Mouse (Mus musculus) intestine, postnatal 0 days (tissue): Measurements from ENCODE around the gene Arhgap31. TPM values are rescaled to one million over a fixed set of nuclear protein-coding genes. Genes with fewer than 3 reads are reported as not detected.
A peak's percentile ranks its signal among the peaks of the same experiment; 100 is the strongest.

Experiments used
- ATAC-seq: fragments of 200-750 bp; cut with Nextera tagmentation; 2 replicates; pipeline ENCODE4 v1.8.0; 2017; ENCODE audit warnings: mild to moderate bottlenecking, moderate TSS enrichment, moderate library complexity
- H3K27ac ChIP-seq: fragments of 300-500 bp; sonication (generic); 2 replicates; pipeline ENCODE4 v1.5.1; 2014; ENCODE audit warnings: mild to moderate bottlenecking, low read depth, low read length, moderate library complexity
- H3K27me3 ChIP-seq: fragments of 300-500 bp; sonication (generic); replicated peaks from 2 replicates; pipeline ENCODE4 v1.6.1; 2014; ENCODE audit warnings: low read length, mixed read lengths; ENCODE audit not compliant: control insufficient read depth, insufficient read depth
- H3K36me3 ChIP-seq: fragments of 300-500 bp; sonication (generic); 2 replicates; pipeline ENCODE4 v1.6.1; 2014; ENCODE audit warnings: mild to moderate bottlenecking, moderate library complexity; ENCODE audit not compliant: control insufficient read depth, insufficient read depth
- H3K4me1 ChIP-seq: fragments of 300-500 bp; sonication (generic); replicated peaks from 2 replicates; pipeline ENCODE4 v1.6.1; 2014; ENCODE audit warnings: antibody characterized with exemption, low read length, mixed read lengths; ENCODE audit not compliant: control insufficient read depth, insufficient read depth
- H3K4me2 ChIP-seq: fragments of 300-500 bp; sonication (generic); replicated peaks from 2 replicates; pipeline ENCODE4 v1.6.1; 2014; ENCODE audit warnings: low read depth, mild to moderate bottlenecking, moderate library complexity
- H3K4me3 ChIP-seq: fragments of 300-500 bp; sonication (generic); 2 replicates; pipeline ENCODE4 v1.5.1; 2014; ENCODE audit warnings: low read depth, low read length
- H3K9ac ChIP-seq: fragments of 300-500 bp; sonication (generic); 2 replicates; pipeline ENCODE4 v1.6.1; 2014; ENCODE audit warnings: mild to moderate bottlenecking, low read depth, low read length
- H3K9me3 ChIP-seq: fragments of 300-500 bp; sonication (generic); 2 replicates; pipeline ENCODE4 v1.6.1; 2016; ENCODE audit warnings: mixed run types; ENCODE audit not compliant: control insufficient read depth
- CTCF ChIP-seq: sonication (generic); IDR thresholded peaks from 2 replicates; pipeline ENCODE4 v1.5.1; 2016; ENCODE audit warnings: low read depth, mild to moderate bottlenecking, control low read depth, antibody characterized with exemption, moderate library complexity
- WGBS: fragments of 180-500 bp; shearing (Covaris S2); extraction: QIAGEN DNeasy Blood & Tissue Kit; methylation state at CpG from one replicate; pipeline ENCODE4 v1.1.7; 2014; 5-methylcytosine and 5-hydroxymethylcytosine counted together
- polyA plus RNA-seq: library from polyadenylated mRNA; unstranded; fragments of >200 nt; fragmentation: Nextera tagmentation; extraction: Ambion mirVana; gene quantifications from 2 replicates; pipeline ENCODE4 v1.2.1, GENCODE M21; 2015

Gene Arhgap31
- polyA plus RNA-seq, 1 experiment from 2014 or later, result 2.8 TPM

DNA sequence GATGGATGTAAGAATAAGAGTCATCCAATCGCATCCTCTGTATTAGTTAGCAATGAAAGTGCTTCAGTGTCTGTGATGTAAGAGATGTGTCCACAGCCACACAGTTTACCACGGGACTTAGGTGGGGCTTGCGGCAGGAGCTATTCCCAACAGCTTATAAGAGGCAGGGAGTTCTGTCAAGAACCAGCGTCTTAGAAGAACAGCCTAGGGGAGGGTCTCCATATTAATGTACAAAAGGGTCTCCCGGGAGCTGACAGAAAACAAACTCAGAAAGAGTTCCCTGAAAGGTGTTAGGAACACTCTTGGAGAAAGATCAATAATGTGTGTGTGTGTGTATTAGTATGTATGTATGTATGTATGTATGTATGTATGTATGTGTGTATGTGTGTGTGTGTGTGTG lies 60.4 kb downstream of the Arhgap31 start:
- Histone ChIP-seq H3K4me2 (no peak overlapping the region), H3K9me3 (no peaks in the 10 kb centered on the region), H3K9ac (no peak overlapping the region), H3K4me3 (no peak overlapping the region), H3K36me3 (no peaks in the 10 kb centered on the region), H3K27ac (no peak overlapping the region), H3K4me1 (no peaks in the 10 kb centered on the region; the same call in none of the 2 replicates), H3K27me3 (no peaks in the 10 kb centered on the region)
- no peak for ATAC-seq
- 70% methylated on average over 5 of the region's 5 CpGs for WGBS
- TF ChIP-seq CTCF, result no peak

DNA sequence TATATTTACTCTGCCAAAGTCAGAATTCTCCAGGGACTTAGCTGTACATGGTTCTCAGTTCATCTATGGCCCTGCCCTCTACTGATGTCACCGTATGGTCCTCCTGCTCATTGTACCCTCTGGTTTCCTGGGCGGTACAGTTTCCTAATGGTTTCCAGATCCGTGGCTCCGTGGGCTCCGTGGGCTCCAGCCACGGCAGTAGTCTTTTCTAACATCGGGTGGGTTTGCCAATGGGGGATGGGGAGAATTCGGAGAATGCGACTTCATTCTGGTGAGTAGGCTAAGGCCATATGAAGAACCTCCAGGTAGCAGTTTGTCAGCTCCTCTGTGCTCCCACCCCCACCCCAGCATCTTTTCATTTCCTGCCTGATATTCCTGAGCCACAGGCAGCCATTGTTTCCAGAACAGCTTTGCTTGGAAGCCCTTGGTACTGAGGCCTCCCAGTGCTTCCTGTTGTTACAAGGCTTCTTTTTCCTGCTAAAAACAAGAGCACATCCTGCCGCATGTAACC lies 61.3 kb downstream of the Arhgap31 start:
- TF ChIP-seq CTCF, result no peak
- Histone ChIP-seq H3K27ac (no peak overlapping the region), H3K27me3 (no peaks in the 10 kb centered on the region), H3K4me3 (no peak overlapping the region), H3K9me3 (no peaks in the 10 kb centered on the region), H3K4me2 (no peak overlapping the region), H3K9ac (no peak overlapping the region), H3K36me3 (no peaks in the 10 kb centered on the region), H3K4me1 (no peaks in the 10 kb centered on the region; the same call in none of the 2 replicates)
- no peak for ATAC-seq
- 80% methylated on average over 10 of the region's 10 CpGs for WGBS

DNA sequence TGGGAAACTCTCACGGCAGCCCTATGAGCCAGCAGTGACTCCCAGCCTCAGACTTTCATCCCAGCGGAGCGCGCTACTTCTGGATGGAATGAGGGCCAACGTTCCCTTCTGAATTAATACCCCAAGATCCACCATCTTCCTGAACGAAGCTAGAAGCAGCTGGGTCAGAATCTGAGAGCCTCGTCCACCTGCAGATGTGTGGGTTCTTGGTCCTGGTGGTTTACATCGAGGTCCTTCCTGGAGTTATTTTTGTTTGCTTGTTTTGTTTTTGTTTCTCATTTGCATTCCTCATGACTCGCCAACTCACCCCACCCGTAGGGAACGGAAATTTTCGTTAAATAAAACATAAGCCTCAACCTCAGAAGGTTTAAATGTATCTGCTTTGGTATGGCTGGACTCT lies 61.8 kb downstream of the Arhgap31 start:
- Histone ChIP-seq H3K4me1 (no peaks in the 10 kb centered on the region; the same call in none of the 2 replicates), H3K27me3 (no peaks in the 10 kb centered on the region), H3K4me2 (no peak overlapping the region), H3K27ac (no peak overlapping the region), H3K9ac (no peak overlapping the region), H3K4me3 (no peak overlapping the region), H3K36me3 (no peaks in the 10 kb centered on the region), H3K9me3 (no peaks in the 10 kb centered on the region)
- TF ChIP-seq CTCF, result no peak
- no peak for ATAC-seq
- 82% methylated on average over 12 of the region's 12 CpGs for WGBS

DNA sequence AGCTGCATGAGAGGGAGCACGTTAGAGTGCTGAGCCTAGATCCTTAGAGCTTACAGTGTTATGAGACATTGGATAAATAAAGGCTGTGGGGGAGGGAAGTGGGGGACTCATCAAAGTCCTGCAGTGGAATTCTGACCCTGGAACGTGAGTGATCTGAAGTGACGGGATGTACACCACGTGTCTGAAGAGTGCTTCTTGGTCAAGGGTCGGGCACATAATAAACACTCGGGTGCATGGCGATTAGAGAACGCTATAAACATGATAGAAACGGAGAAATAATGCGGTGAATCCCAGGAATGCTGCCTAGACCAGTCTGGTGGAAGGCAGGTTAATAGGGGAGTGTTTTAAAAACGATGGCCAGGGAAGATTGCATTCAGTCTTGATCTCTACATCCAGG lies 63.6 kb downstream of the Arhgap31 start:
- ATAC-seq, result peak; percentile 66
- Histone ChIP-seq H3K9ac (no peak overlapping the region), H3K4me2 (peak overlapping the region; percentile 22), H3K4me1 (no peaks in the 10 kb centered on the region; the same call in none of the 2 replicates), H3K27ac (no peak overlapping the region), H3K36me3 (no peaks in the 10 kb centered on the region), H3K27me3 (no peaks in the 10 kb centered on the region), H3K9me3 (no peaks in the 10 kb centered on the region), H3K4me3 (no peak overlapping the region)
- 9% methylated on average over 11 of the region's 11 CpGs for WGBS
- no peak for TF ChIP-seq CTCF

DNA sequence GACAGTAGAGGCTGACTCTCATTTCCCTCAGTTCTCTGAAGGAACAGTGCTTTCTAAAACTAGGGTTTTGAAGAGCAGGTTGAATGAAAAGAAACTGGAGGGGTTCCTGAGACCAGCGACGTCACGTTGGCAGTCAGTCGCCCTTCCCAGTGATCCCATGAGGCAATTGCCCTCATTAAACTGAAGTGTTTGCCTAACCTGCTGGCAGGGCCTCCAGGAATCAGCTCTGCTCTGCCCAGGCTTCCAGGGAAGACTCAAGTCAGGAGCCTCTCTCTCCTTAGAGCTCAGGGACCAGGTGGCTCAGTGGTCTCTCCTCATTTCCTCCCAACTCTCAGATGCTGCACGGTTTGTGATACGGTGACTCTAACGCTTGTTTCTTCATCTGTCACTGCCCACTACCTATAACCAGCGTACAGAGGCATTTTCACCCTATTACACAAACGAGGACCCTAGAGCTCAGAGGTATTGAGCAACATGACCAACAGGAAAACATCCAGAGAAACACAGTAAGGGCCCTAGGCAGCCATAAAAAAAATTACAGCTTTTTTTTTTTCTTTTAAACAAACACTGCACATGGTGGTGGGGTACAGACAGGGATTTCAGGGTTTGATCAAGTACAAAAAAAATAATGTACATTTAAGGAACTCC lies 64.2 kb downstream of the Arhgap31 start:
- H3K4me3 ChIP-seq, result no peak overlapping the region
- H3K36me3 ChIP-seq, result no peaks in the 10 kb centered on the region
- WGBS, result 51% methylated on average over 9 of the region's 9 CpGs
- TF ChIP-seq CTCF, result no peak
- no peak overlapping the region for H3K27ac ChIP-seq
- H3K27me3 ChIP-seq, result no peaks in the 10 kb centered on the region
- no peaks in the 10 kb centered on the region; the same call in none of the 2 replicates for H3K4me1 ChIP-seq
- H3K9ac ChIP-seq, result no peak overlapping the region
- H3K4me2 ChIP-seq, result no peak overlapping the region; the same call in 1 of the 2 replicates
- ATAC-seq, result peak; percentile 50
- H3K9me3 ChIP-seq, result no peaks in the 10 kb centered on the region

DNA sequence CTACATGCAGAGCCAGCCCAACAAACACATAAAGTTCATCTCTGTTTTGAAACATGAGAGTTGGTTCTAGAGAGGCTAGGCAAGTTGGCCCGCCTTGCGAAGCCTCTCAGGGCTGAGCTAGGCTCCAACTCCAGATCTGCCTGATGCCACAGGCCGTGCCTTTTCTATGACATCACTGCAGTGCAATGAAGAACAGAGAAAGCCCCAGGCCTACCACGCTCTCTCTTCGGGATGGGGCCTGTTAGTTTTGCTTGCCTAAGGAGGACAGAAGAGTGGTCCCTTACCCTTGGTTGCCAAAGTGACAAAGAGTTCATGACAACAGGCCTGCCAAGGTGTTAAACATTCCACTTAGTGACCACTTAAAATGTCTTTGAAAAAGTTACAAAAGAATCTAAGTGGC lies 64.9 kb downstream of the Arhgap31 start:
- WGBS, result 88% methylated on average over 5 of the region's 5 CpGs
- Histone ChIP-seq H3K9me3 (no peaks in the 10 kb centered on the region), H3K9ac (no peak overlapping the region), H3K4me3 (no peak overlapping the region), H3K27me3 (no peaks in the 10 kb centered on the region), H3K36me3 (no peaks in the 10 kb centered on the region), H3K27ac (no peak overlapping the region), H3K4me2 (no peak overlapping the region), H3K4me1 (no peaks in the 10 kb centered on the region; the same call in none of the 2 replicates)
- no peak for TF ChIP-seq CTCF
- ATAC-seq, result no peak
